Mouse (Mus musculus): Measurements from ENCODE around the gene Gja10.

GRCm38 (mm10) chr4:32571441-32571840, 31.1 kb downstream of the Gja10 start:
- no peak for TF ChIP-seq CTCF (IDR thresholded peaks at IDR 0.05; ENCODE audit: low read depth)
- TF ChIP-seq EP300 (optimal IDR thresholded peaks at IDR 0.05) = no peak
